8 mouse cellular contexts compared by ENCODE assay signal in the genomic region with DNA sequence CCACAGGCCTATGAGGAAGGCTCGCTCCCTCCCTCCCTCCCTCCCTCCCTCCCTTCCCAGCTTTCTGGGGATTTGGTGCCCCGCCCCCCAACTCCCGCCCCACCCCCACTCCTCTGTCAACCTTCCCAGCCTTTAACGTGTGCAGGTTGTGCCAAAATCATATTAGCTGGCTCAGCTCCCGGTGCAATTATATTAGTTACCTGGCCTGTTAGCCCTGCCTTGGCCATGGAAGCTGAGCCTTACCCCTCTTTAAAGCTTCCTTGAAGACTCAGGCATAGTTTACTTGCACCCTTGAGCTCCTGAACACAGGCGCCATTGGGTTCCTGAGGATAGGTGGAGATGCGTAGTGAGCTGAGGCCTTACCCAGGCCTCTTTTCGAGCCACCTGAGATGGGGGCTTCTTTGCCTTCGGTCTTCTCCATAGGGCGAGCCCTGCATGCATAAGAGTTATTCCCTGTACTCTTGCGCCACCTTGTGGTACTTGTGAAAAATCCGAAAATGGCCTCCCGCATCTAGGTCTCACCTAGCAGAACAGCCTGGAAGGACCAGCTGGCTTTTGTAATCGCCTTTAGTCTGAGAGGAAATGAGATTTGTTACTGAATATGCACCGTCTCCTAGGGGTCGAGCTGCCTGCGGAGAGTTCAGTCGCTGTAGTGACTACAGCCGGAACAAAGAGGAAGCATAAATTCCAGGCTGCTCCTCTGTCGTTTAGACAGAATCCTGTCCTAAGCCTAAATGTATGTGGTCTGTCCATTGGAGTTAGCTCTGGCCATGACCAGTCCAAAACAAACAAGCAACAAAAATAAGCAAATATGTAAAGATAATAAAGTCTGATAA. TPM values are rescaled to one million over a fixed set of nuclear protein-coding genes. Genes with fewer than 3 reads are reported as not detected.
DNase-seq lines count a peak whose midpoint lies in the region; ATAC-seq and TF ChIP-seq lines count a peak whose summit lies in the region.

No protein-coding gene starts in this region.

- peak overlapping the region; percentile 27 for H3K4me2 ChIP-seq in hindbrain, embryonic 12.5 days (replicated peaks)
- H3K4me2 ChIP-seq in lung, postnatal 0 days (replicated peaks; ENCODE audit: low read depth, low read length) = peak overlapping the region; percentile 20

- no peak overlapping the region for H3K4me3 ChIP-seq in hindbrain, embryonic 12.5 days
- H3K4me3 ChIP-seq in lung, postnatal 0 days (ENCODE audit: low read depth, low read length) = no peak overlapping the region

- no peak overlapping the region for H3K9ac ChIP-seq in hindbrain, embryonic 12.5 days
- H3K9ac ChIP-seq in lung, postnatal 0 days (replicated peaks; ENCODE audit: low read depth) = no peak overlapping the region

- no peak for TF ChIP-seq EP300 in lung, postnatal 0 days (IDR thresholded peaks at IDR 0.05)

- H3K9me3 ChIP-seq in hindbrain, embryonic 12.5 days (replicated peaks) = no peaks in the 10 kb centered on the region
- no peaks in the 10 kb centered on the region for H3K9me3 ChIP-seq in lung, postnatal 0 days (ENCODE audit: low read length)

- H3K27ac ChIP-seq in hindbrain, embryonic 12.5 days = 0 out of 2 replicates have a peak overlapping the region, but pooled peaks have one; percentile 25
- H3K27ac ChIP-seq in lung, postnatal 0 days (ENCODE audit: low read length) = no peak overlapping the region

- 5% methylated on average over 19 of the region's 20 CpGs for WGBS in hindbrain, embryonic 12.5 days
- WGBS in lung, postnatal 0 days = 4% methylated on average over 18 of the region's 20 CpGs

- H3K27me3 ChIP-seq in hindbrain, embryonic 12.5 days = no peaks in the 10 kb centered on the region
- H3K27me3 ChIP-seq in lung, postnatal 0 days (replicated peaks; ENCODE audit: insufficient read depth, low read length) = no peaks in the 10 kb centered on the region

- peaks cover 9% of the 10 kb centered on the region for H3K4me1 ChIP-seq in hindbrain, embryonic 12.5 days
- H3K4me1 ChIP-seq in lung, postnatal 0 days (ENCODE audit: insufficient read depth, low read depth, low read length) = no peaks in the 10 kb centered on the region

- peak; percentile 82 for ATAC-seq in hindbrain, embryonic 12.5 days (ENCODE audit: low FRiP score)
- peak; percentile 69 for ATAC-seq in lung, postnatal 0 days

- peak; percentile 69 for DNase-seq in Muller cell, postnatal 12 days (ENCODE audit: inconsistent ontology term)
- peak; percentile 86 for DNase-seq in cerebellum, adult 9-11 months
- peak; percentile 64 to 78 for DNase-seq in frontal cortex, postnatal 14 days (ENCODE audit: low spot score in 2 of 2)
- DNase-seq in layer of hippocampus, postnatal 10 days (ENCODE audit: low spot score in 2 of 2) = peak; percentile 80 to 82
- DNase-seq in lung, postnatal 0 days (ENCODE audit: low spot score) = peak; percentile 89
- peak; percentile 70 for DNase-seq in ovary, postnatal 14 days (ENCODE audit: low spot score)
- peak; percentile 67 for DNase-seq in thymus, postnatal 14 days

- H3K36me3 ChIP-seq in hindbrain, embryonic 12.5 days = no peaks in the 10 kb centered on the region
- no peaks in the 10 kb centered on the region for H3K36me3 ChIP-seq in lung, postnatal 0 days (ENCODE audit: insufficient read depth, low read length)

- peak; percentile 94 for TF ChIP-seq CTCF in lung, postnatal 0 days (IDR thresholded peaks at IDR 0.05)

RNA-seq across cellular contexts. Expression of a gene that starts 51.8 kb away (rescaled TPM):
- polyA plus RNA-seq in hindbrain, embryonic 12.5 days (2016; fragmentation: Nextera tagmentation; extraction: Ambion mirVana) = 1.3 and 1.4 TPM in 2 replicates
- 1 to 10 TPM; 3.1 to 3.7 TPM for total RNA-seq in layer of hippocampus, postnatal 10 days (2021)
- polyA plus RNA-seq in lung, postnatal 0 days (2015; fragmentation: Nextera tagmentation; extraction: Ambion mirVana) = 24.8 and 25.4 TPM in 2 replicates

Comparison
In these comparisons a context has a peak if more than half of its experiments do, and no peak if none do; other contexts are left out.
1. RNA of a gene that starts 51.8 kb away (polyA plus RNA-seq): 24.8 to 25.4 TPM in lung, postnatal 0 days; 1.3 to 1.4 TPM in hindbrain, embryonic 12.5 days; every median in the first group is over 10 times any median in the second.
2. Peak in every context shown above with its lines, with median percentiles within 50 percentile points of each other: DNase-seq.